Mouse (Mus musculus) lung, adult 2 months (tissue): ENCODE data around the gene Tmem243.
"Not testable (repeated sequence)": the region's sequence is repeated elsewhere in the genome, so short reads cannot be mapped to it uniquely, and the experiment has no call there.

Experiments
- CTCF ChIP-seq: fragments of 200-500 bp; IDR thresholded peaks from 2 replicates; pipeline ENCODE4 v1.5.1; 2011; ENCODE audit warnings: mild to moderate bottlenecking, low read length, control low read depth; ENCODE audit not compliant: insufficient read depth
- POLR2A ChIP-seq: fragments of 200-500 bp; IDR thresholded peaks from 2 replicates; pipeline ENCODE4 v1.6.1; 2011; ENCODE audit warnings: low read depth, mild to moderate bottlenecking, control low read depth, low read length, borderline replicate concordance; ENCODE audit errors: extremely low read depth

- TF ChIP-seq CTCF, POLR2A: not testable (repeated sequence)
These were observed 64.7 kb downstream of the Tmem243 start for GRCm38 (mm10) chr5:9165151-9165550.
